Mouse (Mus musculus) c-Kit-positive CD71-negative TER-119-negative erythroid progenitor cells, embryonic 14.5 days (primary cell): ENCODE results near the gene Hexdc.

Experiments used
- DNase-seq: peaks from one replicate; pipeline ENCODE4 v3.0.0-alpha.2; 2013; ENCODE audit warnings: low read depth

Hexdc gene

DNA sequence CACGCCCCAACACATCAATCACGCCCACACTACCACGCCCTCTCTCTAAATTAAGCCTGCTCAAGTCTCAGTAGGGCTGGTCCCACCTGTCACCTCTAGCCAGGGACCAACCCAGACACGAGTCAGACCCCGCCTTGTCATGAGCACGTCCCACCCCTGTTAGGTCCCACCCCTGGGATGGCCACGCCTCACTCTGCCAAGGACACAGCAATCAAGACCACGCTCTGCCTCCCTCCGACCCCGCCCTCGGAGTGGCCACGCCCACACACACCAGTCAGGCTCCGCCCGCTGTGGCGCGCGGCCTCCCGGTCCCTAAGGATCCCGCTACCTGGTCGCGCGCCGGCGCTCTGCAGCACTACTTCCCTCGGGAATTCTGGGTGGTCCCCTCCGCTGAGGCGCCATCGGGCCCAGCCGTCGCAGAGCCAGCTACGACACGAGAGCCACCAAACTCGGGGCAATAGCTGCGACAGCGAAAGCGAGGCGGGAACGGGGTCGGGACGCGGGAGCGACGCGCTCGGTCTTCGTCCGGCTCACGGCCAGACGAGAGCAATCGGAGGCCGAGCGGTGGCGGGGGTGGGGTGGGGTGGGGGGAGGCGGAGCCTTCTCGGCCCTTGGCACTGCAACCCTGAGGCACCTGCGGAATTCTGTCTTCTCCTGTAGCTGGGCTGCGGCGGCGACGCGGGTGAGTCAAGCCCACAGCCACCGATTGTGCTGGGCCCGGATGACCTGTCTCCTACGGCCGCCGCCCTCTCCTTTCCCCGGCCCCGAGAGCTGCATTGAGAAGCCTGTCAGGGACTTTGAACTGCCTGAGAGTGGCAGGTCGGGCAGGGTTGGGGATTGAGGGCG, at the start of gene Hexdc, which contains the start of gene Ogfod3:
TSS of gene Hexdc (plus strand) at position 273 of the 846 bp plus-strand sequence.
TSS of gene Ogfod3 (minus strand) at position 551 of the 846 bp plus-strand sequence.
- peak; percentile 96 for DNase-seq

GRCm38 (mm10) chr11:121156411-121156891, 47.8 kb upstream of the Hexdc start:
- peak; percentile 6 for DNase-seq

DNA sequence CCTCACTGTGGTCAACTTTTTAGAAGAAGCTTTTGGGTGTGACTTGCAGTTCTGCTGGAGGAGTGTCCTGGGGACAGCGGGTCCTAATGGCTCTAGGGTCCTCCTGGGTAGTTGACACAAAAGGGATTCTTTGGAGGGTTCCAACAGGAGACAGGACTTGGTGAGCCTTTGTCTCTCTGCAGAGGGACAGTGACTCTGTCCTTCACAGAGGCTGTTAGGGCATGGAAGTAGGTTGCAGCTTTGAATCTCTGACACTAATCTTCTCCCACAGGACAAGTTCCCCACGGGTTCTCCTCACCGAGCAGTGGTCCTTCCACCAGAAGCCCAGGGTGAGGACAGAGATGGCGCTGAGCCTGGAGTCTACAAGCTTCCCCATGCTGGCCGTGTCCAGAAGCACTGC, 44.3 kb upstream of the Hexdc start, which contains the start of gene Uts2r:
TSS of gene Uts2r (plus strand) at position 301 of the 400 bp plus-strand sequence.
- DNase-seq = no peak

GRCm38 (mm10) chr11:121160636-121161346, 43.4 kb upstream of the Hexdc start:
- DNase-seq = no peak

DNA sequence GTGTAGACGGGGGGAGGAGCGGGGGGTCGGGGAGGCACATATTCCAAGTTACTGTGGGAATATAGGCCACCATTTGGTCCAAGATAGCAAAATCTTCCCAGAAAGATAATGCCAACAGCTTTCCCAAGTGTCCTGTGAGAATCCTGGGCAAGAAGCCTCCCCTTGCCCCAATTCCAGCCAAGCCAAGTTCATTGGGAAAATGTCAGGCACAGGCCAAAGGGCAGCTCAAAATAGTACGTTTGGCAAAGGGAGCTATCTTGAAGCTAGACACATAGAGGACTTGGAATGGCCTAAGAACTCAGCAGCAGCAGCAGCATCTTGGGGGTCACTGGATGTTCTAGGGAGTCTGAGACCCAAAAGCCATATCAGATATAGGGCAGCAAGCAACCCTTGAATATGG, 40.5 kb upstream of the Hexdc start:
- DNase-seq = no peak

GRCm38 (mm10) chr11:121173203-121173602, 31.0 kb upstream of the Hexdc start:
- no peak for DNase-seq

- DNase-seq = no peak
These were observed 30.0 kb upstream of the Hexdc start for GRCm38 (mm10) chr11:121174234-121174633.

DNA sequence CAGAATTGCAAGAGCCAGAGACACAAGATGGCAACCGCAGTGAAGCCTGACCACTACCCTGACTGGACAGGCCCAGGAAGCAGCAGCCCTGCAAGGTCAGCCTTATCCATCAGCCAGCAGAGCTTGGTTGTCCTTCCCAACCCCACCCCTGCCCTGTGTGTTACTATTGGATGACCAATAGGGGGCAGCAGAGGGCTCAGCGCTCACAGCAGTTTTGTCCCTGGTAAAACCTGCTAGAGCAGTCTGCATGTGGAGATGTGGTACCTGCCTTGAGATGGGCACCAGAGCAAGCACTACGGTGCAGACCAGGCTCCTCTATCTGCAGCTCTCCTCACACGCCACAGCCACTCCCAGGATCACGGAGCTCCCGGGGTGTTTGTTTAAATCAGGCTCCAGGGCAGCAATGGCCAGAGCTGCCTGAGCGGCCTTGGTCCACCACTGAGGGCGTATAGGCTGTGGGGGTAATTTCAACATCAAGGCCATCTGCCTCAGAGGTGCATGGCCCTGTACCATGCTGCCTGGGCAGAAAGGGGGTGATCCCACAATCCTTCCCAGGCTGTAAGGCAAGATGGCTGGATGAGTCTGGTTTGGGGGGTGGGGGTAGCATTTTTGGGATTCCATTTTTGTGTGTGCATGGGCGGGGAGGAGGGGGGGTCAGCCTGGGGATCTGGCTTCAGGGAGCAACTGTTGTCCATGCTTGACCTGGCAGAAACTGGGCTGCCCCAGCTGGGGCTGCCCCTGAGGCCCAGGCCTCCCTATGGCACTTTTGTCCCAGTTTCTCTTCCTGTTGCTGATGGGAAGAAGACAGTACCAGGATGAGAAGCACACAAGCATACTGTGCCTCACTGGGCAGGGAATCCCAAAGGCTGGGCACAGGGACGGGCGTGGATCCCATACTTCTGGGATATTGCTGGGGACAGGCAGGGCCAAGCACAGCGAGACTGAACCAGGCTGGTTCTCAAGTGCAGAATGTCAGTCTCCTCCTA, 27.7 kb upstream of the Hexdc start:
- peak; percentile 34 for DNase-seq

DNA sequence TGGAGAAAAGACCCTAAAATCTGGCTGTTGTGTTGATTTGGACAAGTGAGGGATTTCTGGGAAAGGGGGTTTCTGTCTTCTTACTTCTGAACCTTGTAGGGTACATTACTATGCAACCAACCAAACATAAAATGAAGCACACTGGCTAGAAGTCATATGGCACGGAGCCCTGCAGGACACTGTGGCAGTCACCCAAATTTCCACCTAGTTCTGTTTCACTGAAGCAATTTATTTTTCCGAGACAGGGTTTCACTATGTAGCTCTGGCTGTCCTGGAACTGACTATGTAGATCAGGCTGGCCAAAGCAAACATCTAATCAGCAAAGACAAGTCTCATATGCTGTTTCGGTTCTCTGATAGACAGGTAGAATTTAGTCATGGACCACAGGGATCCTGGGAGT, 14.6 kb upstream of the Hexdc start:
- DNase-seq = no peak

GRCm38 (mm10) chr11:121192742-121193141, 11.5 kb upstream of the Hexdc start:
- DNase-seq = no peak

GRCm38 (mm10) chr11:121193415-121193814, 10.8 kb upstream of the Hexdc start:
- DNase-seq = no peak

DNA sequence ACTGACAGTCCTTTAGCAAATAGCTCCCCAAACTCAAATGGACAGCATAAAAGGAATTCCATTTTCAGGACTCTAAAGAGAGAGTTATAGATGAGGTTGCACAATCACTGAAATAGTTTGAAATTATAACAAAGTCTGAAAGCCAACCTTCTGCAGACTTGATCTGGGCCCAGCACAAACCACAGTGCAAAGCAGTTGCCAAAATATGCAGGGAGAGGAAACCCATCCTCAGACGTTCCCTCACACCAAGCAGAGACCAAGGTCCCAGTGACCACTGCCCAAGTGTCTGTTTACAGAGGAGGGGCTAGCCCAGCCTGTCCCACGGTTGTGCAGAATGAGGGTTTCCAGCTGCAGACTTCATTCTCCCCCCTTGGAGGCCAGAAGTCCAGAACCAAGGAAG, 5.6 kb upstream of the Hexdc start:
- DNase-seq = no peak

DNA sequence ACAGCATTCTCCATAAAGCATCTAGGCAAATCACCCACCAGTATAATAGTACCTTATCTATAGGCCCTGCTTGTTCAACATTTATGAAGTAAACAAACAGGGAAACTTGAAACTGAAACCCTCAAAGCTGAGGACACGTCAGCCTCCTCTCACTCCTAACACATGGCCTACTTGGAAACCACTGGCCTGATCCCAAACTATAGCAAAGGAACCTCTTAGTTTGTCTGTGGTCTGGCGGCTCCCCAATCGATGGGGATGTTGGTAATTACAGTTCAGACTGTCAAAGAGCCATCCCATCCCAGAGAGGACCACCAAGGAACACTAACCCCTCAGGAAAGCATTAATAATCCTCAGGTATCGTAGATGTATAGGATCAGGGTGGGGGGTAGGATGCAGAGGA, 4.4 kb upstream of the Hexdc start:
- no peak for DNase-seq

DNA sequence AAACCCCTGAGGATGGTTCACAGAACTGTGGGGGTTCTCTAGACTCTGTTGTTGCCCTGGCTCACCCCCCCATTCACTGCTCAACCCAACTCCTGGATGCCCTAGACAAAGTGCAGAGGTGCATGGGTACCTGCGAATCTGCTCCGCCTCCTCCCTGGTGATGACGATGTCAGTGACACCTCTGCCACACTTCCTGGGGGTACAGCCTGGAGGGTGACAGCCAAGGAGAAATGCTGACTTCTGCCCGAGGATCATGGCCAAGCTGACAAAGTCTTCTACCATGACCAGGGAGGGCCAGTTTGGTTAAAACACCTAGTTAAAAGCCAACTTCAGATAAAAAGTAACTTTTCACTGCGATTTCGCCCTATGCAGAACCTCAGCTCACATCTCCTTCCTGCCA, 3.5 kb upstream of the Hexdc start:
- DNase-seq = no peak

DNA sequence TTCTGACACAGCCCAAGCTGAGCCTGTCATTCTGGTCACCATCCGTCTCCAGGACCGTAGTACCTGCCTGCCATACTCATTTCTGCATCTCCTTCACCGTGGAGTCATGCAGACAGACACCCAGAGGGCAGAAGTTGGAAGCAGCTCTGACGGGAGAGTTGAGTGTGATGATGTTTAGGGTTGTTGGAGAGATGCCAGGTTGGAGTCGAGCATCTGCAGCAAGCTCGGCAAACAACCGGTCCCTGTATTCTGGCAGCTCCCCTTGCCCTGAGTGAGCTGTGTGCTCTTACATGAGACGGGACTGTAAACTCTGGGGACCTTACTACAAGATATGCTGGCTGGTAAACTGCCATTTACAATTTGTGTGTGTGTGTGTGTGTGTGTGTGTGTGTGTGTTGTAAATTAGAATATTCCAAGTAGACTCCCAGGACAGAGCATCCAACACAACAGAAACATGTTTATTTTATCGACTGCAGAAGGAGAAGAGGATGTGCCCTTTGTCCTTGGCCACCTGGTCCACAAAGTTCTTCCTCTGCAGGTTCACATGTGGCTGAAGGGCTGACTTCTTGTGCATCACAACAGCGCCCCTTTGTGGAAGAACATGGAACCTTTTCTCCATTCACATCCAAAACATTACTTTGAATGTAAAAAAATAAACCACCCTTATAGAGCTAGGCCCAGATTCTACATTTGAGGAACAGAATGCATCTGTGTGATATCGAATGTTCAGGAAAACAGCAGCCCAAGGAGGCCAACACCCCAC, 2.6 kb upstream of the Hexdc start:
- peak; percentile 22 for DNase-seq

DNA sequence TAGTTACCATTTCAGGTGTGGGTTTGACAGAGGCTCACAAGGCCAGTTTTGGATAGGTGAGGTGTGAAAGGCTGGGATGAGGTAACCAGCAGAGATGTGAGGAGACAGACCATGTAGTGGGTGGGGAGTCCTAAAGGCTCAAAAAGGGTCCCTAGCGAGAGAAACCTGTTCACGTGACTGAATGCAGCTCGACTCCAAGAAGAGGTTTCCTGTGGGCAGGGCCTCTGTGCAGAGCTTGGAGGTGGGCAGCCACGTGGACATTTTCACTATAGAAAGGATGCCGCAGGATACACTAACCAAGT, 423 bp upstream of the Hexdc start:
- DNase-seq = no peak

DNA sequence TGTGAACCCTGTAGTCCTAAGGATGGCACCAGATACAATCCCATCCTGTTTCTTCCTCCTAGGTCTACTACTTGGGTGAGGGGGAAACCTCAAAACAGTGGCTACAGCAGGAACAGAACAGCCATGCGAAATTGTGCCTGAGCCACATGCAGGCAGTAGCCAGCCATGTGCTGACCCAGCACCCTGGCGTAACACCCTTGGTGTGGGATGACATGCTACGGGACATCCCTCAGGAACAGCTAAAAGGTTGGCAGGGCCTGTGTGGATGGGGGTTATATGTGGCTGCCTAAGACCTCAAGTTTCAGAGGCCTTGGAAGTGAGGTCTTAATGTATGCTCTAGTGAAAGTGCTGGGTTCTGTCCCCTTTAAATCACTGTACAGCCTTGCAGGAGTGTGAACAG, 12.6 kb downstream of the Hexdc start:
- no peak for DNase-seq

DNA sequence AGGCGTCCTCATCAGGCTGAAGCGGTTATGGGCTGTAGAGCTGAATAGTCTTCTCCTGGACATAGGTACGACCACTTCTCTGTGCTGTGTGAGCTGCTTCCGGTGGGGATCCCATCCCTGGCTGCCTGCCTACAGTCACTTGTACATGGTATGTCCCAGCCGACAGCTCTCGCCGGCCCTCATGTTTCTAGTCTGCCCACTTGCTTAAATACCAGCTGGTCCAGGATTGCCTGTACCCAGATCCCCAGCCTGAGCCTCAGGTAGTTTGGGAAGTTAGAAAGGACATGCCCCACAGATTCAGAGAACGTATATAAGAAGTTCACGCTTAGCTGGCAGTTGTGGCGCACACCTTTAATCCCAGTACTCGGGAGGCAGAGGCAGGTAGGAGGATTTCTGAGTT, 15.5 kb downstream of the Hexdc start:
- no peak for DNase-seq

DNA sequence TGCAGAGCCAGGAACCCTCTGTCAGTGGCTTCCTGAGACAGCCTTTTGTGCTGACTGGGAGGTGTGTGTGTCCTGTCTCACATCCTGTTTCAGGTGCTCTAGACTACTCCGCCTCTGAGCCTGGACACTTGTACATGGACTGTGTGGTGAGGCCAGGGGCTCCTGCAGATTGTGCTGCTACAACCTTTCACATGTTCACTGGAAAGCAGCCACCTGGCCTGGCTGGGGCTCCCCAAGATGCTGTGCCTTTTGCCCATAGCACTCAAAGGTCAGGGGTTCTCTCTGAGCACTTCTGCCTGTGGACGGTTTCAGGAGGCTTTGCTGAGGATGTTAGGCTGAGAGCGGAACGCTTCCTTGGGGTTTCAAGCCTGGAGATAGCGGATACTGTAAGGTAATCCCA, 16.5 kb downstream of the Hexdc start:
- DNase-seq = no peak

GRCm38 (mm10) chr11:121221321-121222010, 17.2 kb downstream of the Hexdc start:
- DNase-seq = no peak
